Mouse (Mus musculus) ES-E14 (cell line): ENCODE measurements around the gene Kars. TPM values are rescaled to one million over a fixed set of nuclear protein-coding genes. Genes with fewer than 3 reads are reported as not detected.

Experiments
- DNase-seq: peaks from one replicate; pipeline ENCODE4 v3.0.0-alpha.2; 2013; ENCODE audit warnings: low read depth, low spot score
- H3K27ac ChIP-seq: 2 replicates; pipeline ENCODE4 v1.5.1; 2012; ENCODE audit warnings: low read depth, mild to moderate bottlenecking, low read length, moderate library complexity, mixed read lengths; ENCODE audit not compliant: poor library complexity, insufficient read depth, severe bottlenecking
- H3K36me3 ChIP-seq: 2 replicates; pipeline ENCODE4 v1.6.1; 2012; ENCODE audit warnings: mild to moderate bottlenecking, low read length, moderate library complexity, mixed read lengths; ENCODE audit not compliant: control insufficient read depth, poor library complexity, insufficient read depth, severe bottlenecking
- H3K4me1 ChIP-seq, 2 experiments: fragments of 150-350 bp in 1 of 2; sonication (generic) in 1 of 2; 2 replicates each; pipeline ENCODE4 v1.6.1; 2012; ENCODE audit warnings: low read length in 2 of 2, mild to moderate bottlenecking in 1 of 2, mixed read lengths in 1 of 2; ENCODE audit not compliant: control insufficient read depth in 2 of 2, insufficient read depth in 2 of 2, poor library complexity in 1 of 2
- H3K4me3 ChIP-seq, 2 experiments: fragments of 150-350 bp in 1 of 2; sonication (generic) in 1 of 2; 2 replicates each; pipeline ENCODE4 v1.5.1; 2012; ENCODE audit warnings: low read length in 2 of 2, low read depth in 1 of 2, mild to moderate bottlenecking in 1 of 2, mixed read lengths in 1 of 2; ENCODE audit not compliant: insufficient read depth in 1 of 2, poor library complexity in 1 of 2, severe bottlenecking in 1 of 2
- H3K9ac ChIP-seq: 2 replicates; pipeline ENCODE4 v1.6.1; 2012; ENCODE audit warnings: low read depth, mild to moderate bottlenecking, low read length, mixed read lengths; ENCODE audit not compliant: poor library complexity, insufficient read depth, severe bottlenecking
- H3K9me3 ChIP-seq: fragments of 150-350 bp; sonication (generic); 2 replicates; pipeline ENCODE4 v1.6.1; 2012; ENCODE audit warnings: low read depth, mild to moderate bottlenecking, low read length; ENCODE audit not compliant: control insufficient read depth, insufficient read depth
- CHD2 ChIP-seq: IDR thresholded peaks from 2 replicates; pipeline ENCODE4 v1.6.1; 2014; ENCODE audit warnings: mild to moderate bottlenecking, low read depth, low read length, inconsistent platforms
- HCFC1 ChIP-seq: IDR thresholded peaks from 2 replicates; pipeline ENCODE4 v1.6.1; 2012; ENCODE audit warnings: low read length, inconsistent platforms, borderline replicate concordance; ENCODE audit not compliant: insufficient read depth
- MAFK ChIP-seq: IDR thresholded peaks from 2 replicates; pipeline ENCODE4 v1.6.1; 2014; ENCODE audit warnings: mild to moderate bottlenecking, low read depth, low read length, inconsistent platforms; ENCODE audit not compliant: insufficient read depth
- ZC3H11A ChIP-seq: IDR thresholded peaks from 2 replicates; pipeline ENCODE4 v1.6.1; 2012; ENCODE audit warnings: low read depth, mild to moderate bottlenecking, inconsistent platforms, low read length, borderline replicate concordance
- ZNF384 ChIP-seq: IDR thresholded peaks from 2 replicates; pipeline ENCODE4 v1.6.1; 2012; ENCODE audit warnings: low read depth, low read length, inconsistent platforms
- in situ Hi-C, 2 experiments: fragments of 600-800 bp; cut with MboI; formaldehyde crosslinking; loops; one replicate each; pipeline ENCODE4 v1.15.1; 2025; ENCODE audit warnings: low sequenced_read_pairs in 2 of 2, inconsistent platforms in 1 of 2; ENCODE audit not compliant: unreplicated experiment in 2 of 2
- total RNA-seq: library from RNA; depleted of rRNA; stranded (reverse); fragments of 300-350 nt; gene quantifications from 2 replicates; pipeline ENCODE4 v1.2.3, GENCODE M21; 2012

Kars gene
- total RNA-seq, 1 experiment: 267 TPM

DNA sequence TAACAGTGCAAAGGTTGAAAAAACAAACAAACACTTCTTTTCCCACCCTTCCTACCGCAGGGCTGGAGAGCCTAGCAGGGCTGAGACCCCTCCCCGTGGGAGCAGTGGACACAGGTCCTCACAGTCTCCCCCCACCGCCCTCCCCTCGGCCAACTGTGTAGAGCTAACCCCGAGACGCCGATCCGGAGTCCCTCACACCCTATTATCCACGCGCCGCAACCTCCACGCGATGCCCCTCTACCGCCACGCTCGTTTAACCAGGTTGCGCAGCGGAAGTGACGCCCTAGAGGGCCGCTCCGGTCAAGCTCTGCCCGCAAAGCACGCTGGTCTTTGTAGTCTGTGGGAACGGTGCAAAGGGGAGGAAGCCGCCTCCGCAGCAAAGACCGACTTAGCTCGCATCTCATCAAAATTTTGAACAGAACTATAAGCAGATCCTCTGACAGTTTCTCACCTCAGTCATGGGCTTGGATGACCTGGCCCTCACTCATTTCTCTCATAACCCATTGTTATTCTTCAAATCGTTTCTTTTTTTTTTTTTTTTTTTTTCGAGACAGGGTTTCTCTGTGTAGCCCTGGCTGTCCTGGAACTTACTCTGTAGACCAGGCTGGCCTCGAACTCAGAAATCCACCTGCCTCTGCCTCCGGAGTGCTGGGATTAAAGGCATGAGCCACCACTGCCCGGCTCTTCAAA, 19.0 kb downstream of the Kars start, which contains the start of gene Adat1:
Gene Adat1 (minus strand): TSS at position 290 of the 690 bp plus-strand sequence.
- TF ChIP-seq MAFK (no peak), CHD2 (no peak), ZNF384 (peak; percentile 89), HCFC1 (peak; percentile 93), ZC3H11A (no peak)
- H3K36me3 ChIP-seq: peaks cover 48% of the 10 kb centered on the region
- H3K27ac ChIP-seq: peak within 1 kb of the TSS; percentile 20; the same call in 1 of the 2 replicates

DNA sequence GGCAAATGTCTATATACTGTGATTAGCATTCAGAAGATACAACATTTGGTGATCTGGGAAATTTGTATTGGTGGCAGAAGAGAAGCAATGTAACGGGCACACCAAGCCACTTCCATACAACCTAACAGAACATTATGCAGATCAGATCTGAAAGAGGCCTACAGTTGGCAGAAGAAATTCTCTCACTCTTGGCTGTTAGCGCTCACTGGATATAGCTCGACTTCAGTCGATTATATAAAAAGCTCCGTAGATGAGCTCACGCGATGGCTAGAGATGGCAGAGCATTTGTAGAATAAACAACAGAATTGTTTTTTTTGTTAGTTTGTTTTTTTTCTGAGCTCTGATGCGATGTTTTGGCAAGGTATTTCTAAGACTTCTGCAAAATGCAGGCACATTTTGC, 19.8 kb downstream of the Kars start:
- no peaks in the 10 kb centered on the region for H3K9me3 ChIP-seq
- H3K4me3 ChIP-seq: peak overlapping the region; percentile 79 to 96
- H3K36me3 ChIP-seq: peaks cover 48% of the 10 kb centered on the region
- TF ChIP-seq CHD2 (no peak), MAFK (no peak), ZC3H11A (no peak), HCFC1 (no peak), ZNF384 (no peak)
- DNase-seq: no peak
- H3K4me1 ChIP-seq: no peaks in the 10 kb centered on the region; a peak in 2 of 4 replicates
- in situ Hi-C loops: no loop called here
- peak overlapping the region; percentile 87; the same call in 1 of the 2 replicates for H3K9ac ChIP-seq
- no peak overlapping the region for H3K27ac ChIP-seq

More for the DNA sequence above, 19.0 kb downstream of the Kars start, which contains the start of gene Adat1:
- in situ Hi-C loops: no loop called here
- peak within 1 kb of the TSS; percentile 87 for H3K9ac ChIP-seq
- no peaks in the 10 kb centered on the region for H3K9me3 ChIP-seq
- no peaks in the 10 kb centered on the region; a peak in 2 of 4 replicates for H3K4me1 ChIP-seq
- peak; percentile 78 for DNase-seq
- H3K4me3 ChIP-seq: peak within 1 kb of the TSS; percentile 79 to 96

DNA sequence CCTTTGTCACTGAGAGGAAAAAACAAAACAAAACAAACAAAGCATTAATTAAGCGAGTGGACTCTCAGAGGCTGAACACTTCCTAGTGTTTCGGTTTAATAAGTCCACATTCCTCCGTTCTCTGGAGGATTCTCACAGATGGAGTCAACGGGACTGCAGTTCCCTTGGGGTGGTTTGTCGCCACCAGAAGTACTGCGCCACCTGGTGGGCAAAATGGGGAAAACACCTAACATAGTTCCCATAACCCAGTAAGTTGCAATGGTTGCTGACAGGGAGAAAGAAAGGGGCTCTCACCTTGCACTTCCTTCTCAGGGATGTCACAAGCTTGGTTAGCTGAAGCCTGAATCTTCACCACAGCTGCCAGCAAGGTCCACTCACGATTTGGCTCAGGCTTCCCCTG, 21.2 kb downstream of the Kars start:
- in situ Hi-C loops: no loop called here
- DNase-seq: peak; percentile 83
- no peak overlapping the region for H3K9ac ChIP-seq
- TF ChIP-seq ZC3H11A (0 out of 2 replicates have a peak, but pooled peaks have one; percentile 29), CHD2 (no peak; the same call in 1 of the 2 replicates), MAFK (no peak), HCFC1 (peak; percentile 27; the same call in 1 of the 2 replicates)
- H3K9me3 ChIP-seq: no peaks in the 10 kb centered on the region
- H3K4me1 ChIP-seq: no peaks in the 10 kb centered on the region; a peak in 2 of 4 replicates
- H3K27ac ChIP-seq: no peak overlapping the region
- peaks cover 50% of the 10 kb centered on the region for H3K36me3 ChIP-seq
- H3K4me3 ChIP-seq: 0 out of 4 replicates have a peak overlapping the region, but pooled peaks of 1 of the 2 experiments have one; percentile 27

DNA sequence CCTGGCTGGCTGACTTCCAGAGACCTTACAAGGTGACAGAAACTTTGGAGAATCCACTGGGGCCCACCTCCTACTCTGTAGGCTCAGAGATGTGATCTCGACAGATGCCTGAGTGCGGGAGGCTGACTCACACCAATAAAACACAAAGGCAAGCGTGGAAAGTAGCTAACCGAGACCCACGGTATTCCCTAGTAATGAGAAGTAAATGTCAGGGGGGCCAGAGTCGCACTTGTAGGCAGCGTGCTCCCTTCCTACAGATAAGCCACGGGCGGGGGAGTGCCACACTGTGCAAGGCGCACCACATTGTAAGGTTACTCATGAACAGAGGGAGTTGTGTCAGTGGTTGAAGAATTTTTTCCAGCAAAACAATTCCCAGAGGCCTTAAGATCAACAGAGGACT, 26.6 kb downstream of the Kars start:
- Histone ChIP-seq H3K9me3 (no peaks in the 10 kb centered on the region), H3K9ac (no peak overlapping the region), H3K27ac (no peak overlapping the region), H3K36me3 (peaks cover 56% of the 10 kb centered on the region), H3K4me1 (peaks cover 0 to 2% of the 10 kb centered on the region in 2 experiments; a peak in 1 of 4 replicates), H3K4me3 (no peak overlapping the region)
- TF ChIP-seq CHD2 (no peak), MAFK (no peak), HCFC1 (no peak), ZNF384 (no peak), ZC3H11A (no peak)
- no peak for DNase-seq
- in situ Hi-C loops: no loop called here
